Mouse (Mus musculus): ENCODE data around the gene Calhm2. TPM values are rescaled to one million over a fixed set of nuclear protein-coding genes. Genes with fewer than 3 reads are reported as not detected.
A peak's percentile ranks its signal among the peaks of the same experiment; 100 is the strongest.

Calhm2 gene
- polyA plus RNA-seq, 1 experiment from 2014 or later = 1.3 TPM

- no peak overlapping the region for H3K27ac ChIP-seq (replicated peaks; ENCODE audit: low read depth, low read length)
- H3K36me3 ChIP-seq (replicated peaks; ENCODE audit: control insufficient read depth, insufficient read depth, low read depth, low read length) = no peaks in the 10 kb centered on the region
- DNase-seq (ENCODE audit: low spot score) (no peak), ATAC-seq (replicated peaks; ENCODE audit: insufficient number of reproducible peaks, low FRiP score, low TSS enrichment, low read depth) (no peak)
- H3K9me3 ChIP-seq (replicated peaks; ENCODE audit: control insufficient read depth, low read length) = no peaks in the 10 kb centered on the region
- H3K4me3 ChIP-seq (ENCODE audit: low read depth, low read length) = no peak overlapping the region
- 92% methylated on average over 6 of the region's 6 CpGs for WGBS
- no peaks in the 10 kb centered on the region for H3K27me3 ChIP-seq (ENCODE audit: control insufficient read depth, insufficient read depth, low read length)
- no peak overlapping the region for H3K4me2 ChIP-seq (ENCODE audit: low read depth, low read length)
- H3K4me1 ChIP-seq (ENCODE audit: control insufficient read depth, insufficient read depth, low read length) = no peaks in the 10 kb centered on the region
- H3K9ac ChIP-seq (replicated peaks; ENCODE audit: low read length) = no peak overlapping the region
Observed at GRCm38 (mm10) chr19:47163176-47163744, 25.2 kb upstream of the Calhm2 start.

GRCm38 (mm10) chr19:47161669-47162068, 23.6 kb upstream of the Calhm2 start:
- no peak overlapping the region for H3K4me3 ChIP-seq (ENCODE audit: low read depth, low read length)
- H3K27me3 ChIP-seq (ENCODE audit: control insufficient read depth, insufficient read depth, low read length) = no peaks in the 10 kb centered on the region
- H3K4me2 ChIP-seq (ENCODE audit: low read depth, low read length) = no peak overlapping the region
- H3K27ac ChIP-seq (replicated peaks; ENCODE audit: low read depth, low read length) = no peak overlapping the region
- ATAC-seq (replicated peaks; ENCODE audit: insufficient number of reproducible peaks, low FRiP score, low TSS enrichment, low read depth) (no peak), DNase-seq (ENCODE audit: low spot score) (no peak)
- H3K9me3 ChIP-seq (replicated peaks; ENCODE audit: control insufficient read depth, low read length) = no peaks in the 10 kb centered on the region
- H3K4me1 ChIP-seq (ENCODE audit: control insufficient read depth, insufficient read depth, low read length) = no peaks in the 10 kb centered on the region
- 55% methylated on average over 4 of the region's 4 CpGs for WGBS
- H3K36me3 ChIP-seq (replicated peaks; ENCODE audit: control insufficient read depth, insufficient read depth, low read depth, low read length) = no peaks in the 10 kb centered on the region
- no peak overlapping the region for H3K9ac ChIP-seq (replicated peaks; ENCODE audit: low read length)

- H3K4me2 ChIP-seq (ENCODE audit: low read depth, low read length) = no peak within 1 kb of the TSS
- 79% methylated on average over 11 of the region's 11 CpGs for WGBS
- H3K36me3 ChIP-seq (replicated peaks; ENCODE audit: control insufficient read depth, insufficient read depth, low read depth, low read length) = no peaks in the 10 kb centered on the region
- H3K9me3 ChIP-seq (replicated peaks; ENCODE audit: control insufficient read depth, low read length) = no peaks in the 10 kb centered on the region
- H3K27me3 ChIP-seq (ENCODE audit: control insufficient read depth, insufficient read depth, low read length) = no peaks in the 10 kb centered on the region
- no peak within 1 kb of the TSS for H3K9ac ChIP-seq (replicated peaks; ENCODE audit: low read length)
- no peak for DNase-seq (ENCODE audit: low spot score)
- H3K4me1 ChIP-seq (ENCODE audit: control insufficient read depth, insufficient read depth, low read length) = no peaks in the 10 kb centered on the region
- H3K4me3 ChIP-seq (ENCODE audit: low read depth, low read length) = no peak within 1 kb of the TSS
- no peak within 1 kb of the TSS for H3K27ac ChIP-seq (replicated peaks; ENCODE audit: low read depth, low read length)
- ATAC-seq (replicated peaks; ENCODE audit: insufficient number of reproducible peaks, low FRiP score, low TSS enrichment, low read depth) = no peak
Observed at GRCm38 (mm10) chr19:47157664-47158063, 19.6 kb upstream of the Calhm2 start, which contains the start of gene Calhm3. Gene Calhm3, minus strand, starts transcription at chr19:47157764.

- no peak overlapping the region for H3K4me3 ChIP-seq (ENCODE audit: low read depth, low read length)
- H3K9ac ChIP-seq (replicated peaks; ENCODE audit: low read length) = no peak overlapping the region
- WGBS = 89% methylated on average over 7 of the region's 7 CpGs
- H3K27me3 ChIP-seq (ENCODE audit: control insufficient read depth, insufficient read depth, low read length) = no peaks in the 10 kb centered on the region
- no peaks in the 10 kb centered on the region for H3K36me3 ChIP-seq (replicated peaks; ENCODE audit: control insufficient read depth, insufficient read depth, low read depth, low read length)
- no peak overlapping the region for H3K27ac ChIP-seq (replicated peaks; ENCODE audit: low read depth, low read length)
- H3K4me2 ChIP-seq (ENCODE audit: low read depth, low read length) = no peak overlapping the region
- ATAC-seq (replicated peaks; ENCODE audit: insufficient number of reproducible peaks, low FRiP score, low TSS enrichment, low read depth) (no peak), DNase-seq (ENCODE audit: low spot score) (no peak)
- H3K4me1 ChIP-seq (ENCODE audit: control insufficient read depth, insufficient read depth, low read length) = no peaks in the 10 kb centered on the region
- H3K9me3 ChIP-seq (replicated peaks; ENCODE audit: control insufficient read depth, low read length) = no peaks in the 10 kb centered on the region
Observed at GRCm38 (mm10) chr19:47153767-47154166, 15.7 kb upstream of the Calhm2 start.

- DNase-seq (ENCODE audit: low spot score) (no peak), ATAC-seq (replicated peaks; ENCODE audit: insufficient number of reproducible peaks, low FRiP score, low TSS enrichment, low read depth) (peak; percentile 14; the same call in 1 of the 2 replicates)
- no peaks in the 10 kb centered on the region for H3K36me3 ChIP-seq (replicated peaks; ENCODE audit: control insufficient read depth, insufficient read depth, low read depth, low read length)
- H3K27me3 ChIP-seq (ENCODE audit: control insufficient read depth, insufficient read depth, low read length) = no peaks in the 10 kb centered on the region
- no peaks in the 10 kb centered on the region for H3K9me3 ChIP-seq (replicated peaks; ENCODE audit: control insufficient read depth, low read length)
- peak overlapping the region; percentile 51 for H3K4me2 ChIP-seq (ENCODE audit: low read depth, low read length)
- no peaks in the 10 kb centered on the region for H3K4me1 ChIP-seq (ENCODE audit: control insufficient read depth, insufficient read depth, low read length)
- peak overlapping the region; percentile 51 for H3K9ac ChIP-seq (replicated peaks; ENCODE audit: low read length)
- no peak overlapping the region for H3K27ac ChIP-seq (replicated peaks; ENCODE audit: low read depth, low read length)
- WGBS = 44% methylated on average over 12 of the region's 12 CpGs
- no peak overlapping the region for H3K4me3 ChIP-seq (ENCODE audit: low read depth, low read length)
Observed at GRCm38 (mm10) chr19:47152062-47152369, 13.9 kb upstream of the Calhm2 start.

GRCm38 (mm10) chr19:47151332-47152061, 13.4 kb upstream of the Calhm2 start:
- ATAC-seq (replicated peaks; ENCODE audit: insufficient number of reproducible peaks, low FRiP score, low TSS enrichment, low read depth) = peak; percentile 23; the same call in 1 of the 2 replicates
- Histone ChIP-seq H3K4me2 (ENCODE audit: low read depth, low read length) (peak overlapping the region; percentile 51), H3K9me3 (replicated peaks; ENCODE audit: control insufficient read depth, low read length) (no peaks in the 10 kb centered on the region), H3K27ac (replicated peaks; ENCODE audit: low read depth, low read length) (no peak overlapping the region), H3K27me3 (ENCODE audit: control insufficient read depth, insufficient read depth, low read length) (no peaks in the 10 kb centered on the region), H3K4me1 (ENCODE audit: control insufficient read depth, insufficient read depth, low read length) (no peaks in the 10 kb centered on the region), H3K9ac (replicated peaks; ENCODE audit: low read length) (peak overlapping the region; percentile 51), H3K36me3 (replicated peaks; ENCODE audit: control insufficient read depth, insufficient read depth, low read depth, low read length) (no peaks in the 10 kb centered on the region), H3K4me3 (ENCODE audit: low read depth, low read length) (peak overlapping the region; percentile 26)
- peak; percentile 15 for DNase-seq (ENCODE audit: low spot score)
- WGBS = 28% methylated on average over 32 of the region's 32 CpGs

GRCm38 (mm10) chr19:47149854-47150253, 11.8 kb upstream of the Calhm2 start:
- no peaks in the 10 kb centered on the region for H3K27me3 ChIP-seq (ENCODE audit: control insufficient read depth, insufficient read depth, low read length)
- DNase-seq (ENCODE audit: low spot score) = peak; percentile 38
- ATAC-seq (replicated peaks; ENCODE audit: insufficient number of reproducible peaks, low FRiP score, low TSS enrichment, low read depth) = no peak
- H3K9ac ChIP-seq (replicated peaks; ENCODE audit: low read length) = no peak overlapping the region
- H3K36me3 ChIP-seq (replicated peaks; ENCODE audit: control insufficient read depth, insufficient read depth, low read depth, low read length) = no peaks in the 10 kb centered on the region
- no peaks in the 10 kb centered on the region for H3K9me3 ChIP-seq (replicated peaks; ENCODE audit: control insufficient read depth, low read length)
- H3K4me2 ChIP-seq (ENCODE audit: low read depth, low read length) = no peak overlapping the region
- H3K27ac ChIP-seq (replicated peaks; ENCODE audit: low read depth, low read length) = no peak overlapping the region
- no peaks in the 10 kb centered on the region for H3K4me1 ChIP-seq (ENCODE audit: control insufficient read depth, insufficient read depth, low read length)
- WGBS = 9% methylated on average over 4 of the region's 4 CpGs
- H3K4me3 ChIP-seq (ENCODE audit: low read depth, low read length) = no peak overlapping the region

GRCm38 (mm10) chr19:47148267-47148847, 10.3 kb upstream of the Calhm2 start:
- no peak for DNase-seq (ENCODE audit: low spot score)
- no peak overlapping the region for H3K27ac ChIP-seq (replicated peaks; ENCODE audit: low read depth, low read length)
- H3K4me2 ChIP-seq (ENCODE audit: low read depth, low read length) = no peak overlapping the region
- H3K9me3 ChIP-seq (replicated peaks; ENCODE audit: control insufficient read depth, low read length) = no peaks in the 10 kb centered on the region
- WGBS = 76% methylated on average over 5 of the region's 5 CpGs
- no peak overlapping the region for H3K4me3 ChIP-seq (ENCODE audit: low read depth, low read length)
- no peaks in the 10 kb centered on the region for H3K36me3 ChIP-seq (replicated peaks; ENCODE audit: control insufficient read depth, insufficient read depth, low read depth, low read length)
- H3K27me3 ChIP-seq (ENCODE audit: control insufficient read depth, insufficient read depth, low read length) = no peaks in the 10 kb centered on the region
- H3K9ac ChIP-seq (replicated peaks; ENCODE audit: low read length) = no peak overlapping the region
- no peaks in the 10 kb centered on the region for H3K4me1 ChIP-seq (ENCODE audit: control insufficient read depth, insufficient read depth, low read length)
- ATAC-seq (replicated peaks; ENCODE audit: insufficient number of reproducible peaks, low FRiP score, low TSS enrichment, low read depth) = no peak
